Mouse (Mus musculus) heart, postnatal 14 days (tissue): ENCODE measurements at regions not wholly inside any gene's neighbourhood (a gene's known extent, or its start where the extent isn't known, plus 50 kb on each side); places are given as distances from the start of the nearest gene placed in this dataset.
A peak's percentile ranks its signal among the peaks of the same experiment; 100 is the strongest.

Experiments used
- DNase-seq, 2 experiments: peaks; one replicate each; pipeline ENCODE4 v3.0.0; 2021 to 2022
- intact Hi-C: fragments of 180-260 bp; cut with DNase I; formaldehyde crosslinking; loops from one replicate; pipeline ENCODE4 v1.15.1; 2025

DNA sequence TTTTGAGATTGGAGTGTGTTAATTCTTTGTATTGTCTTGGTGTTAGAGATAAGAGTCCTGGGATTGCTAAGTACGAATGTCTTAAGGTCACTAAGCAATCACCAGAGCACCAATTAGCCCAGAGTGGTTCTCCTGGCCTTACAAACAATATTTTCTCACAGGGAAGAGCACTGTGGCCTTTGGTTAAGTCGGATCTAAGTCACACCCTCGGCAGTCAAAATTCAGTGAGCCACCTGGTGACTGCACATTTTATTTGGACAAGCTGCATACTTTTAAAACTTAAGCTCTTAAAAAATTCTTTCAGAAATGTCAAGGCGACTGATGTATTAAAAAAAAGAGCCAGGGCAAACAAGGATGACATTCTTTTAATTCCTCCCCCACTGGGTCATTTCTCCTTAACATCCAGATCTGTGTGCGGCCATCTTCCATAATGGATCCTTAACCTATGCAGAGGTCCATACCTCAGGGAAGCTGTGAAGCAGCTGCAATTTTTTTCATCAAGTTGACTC lies 60.9 kb upstream of the Foxa2 start:
- intact Hi-C loops, result no loop called here
- no peak for DNase-seq

DNA sequence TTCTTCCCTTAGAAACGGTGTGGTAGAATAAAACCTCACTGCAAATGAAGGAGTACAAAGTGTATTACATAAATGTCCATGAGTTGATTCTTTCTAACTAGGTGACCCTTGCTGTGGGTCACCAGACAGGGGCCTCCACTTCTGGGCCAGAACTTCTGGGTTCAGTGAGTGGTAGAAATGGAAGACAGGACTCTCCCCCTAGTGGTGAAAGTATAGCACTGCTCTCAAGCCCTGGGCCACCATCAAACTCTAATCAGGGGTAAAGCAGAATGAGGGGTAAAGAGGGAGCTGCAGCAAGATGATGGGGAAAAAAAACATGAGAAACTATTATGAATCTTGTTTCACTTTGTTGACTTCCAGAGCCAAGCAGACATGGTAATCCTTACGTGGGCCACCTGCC lies 63.4 kb upstream of the Foxa2 start:
- DNase-seq, result no peak
- intact Hi-C loops, result loop anchor here (2.0 kb wide), 1 partner anchor 301 kb away; no protein-coding TSS in a partner anchor

DNA sequence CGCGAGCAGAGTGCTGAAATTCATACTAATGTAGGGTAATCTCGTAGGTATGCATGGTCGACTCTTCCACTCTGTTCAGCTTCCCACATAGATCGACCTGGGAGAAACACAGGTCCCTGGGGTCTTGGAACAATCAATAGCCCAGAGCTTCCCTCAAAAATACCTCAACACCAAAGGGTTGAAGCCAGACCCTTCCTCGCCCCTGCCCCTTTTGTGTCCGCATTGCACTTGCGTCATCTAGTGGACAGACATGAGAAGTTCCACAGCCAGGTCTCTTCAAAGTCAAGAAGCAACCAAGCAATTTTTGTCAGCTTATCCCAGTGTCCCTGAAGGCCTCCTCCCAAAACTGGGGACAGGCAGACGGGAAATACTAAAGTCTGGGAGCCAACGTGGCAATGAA lies 65.1 kb upstream of the Foxa2 start:
- intact Hi-C loops, result loop anchor here (2.0 kb wide), 1 partner anchor 303 kb away; no protein-coding TSS in a partner anchor
- DNase-seq, result no peak

DNA sequence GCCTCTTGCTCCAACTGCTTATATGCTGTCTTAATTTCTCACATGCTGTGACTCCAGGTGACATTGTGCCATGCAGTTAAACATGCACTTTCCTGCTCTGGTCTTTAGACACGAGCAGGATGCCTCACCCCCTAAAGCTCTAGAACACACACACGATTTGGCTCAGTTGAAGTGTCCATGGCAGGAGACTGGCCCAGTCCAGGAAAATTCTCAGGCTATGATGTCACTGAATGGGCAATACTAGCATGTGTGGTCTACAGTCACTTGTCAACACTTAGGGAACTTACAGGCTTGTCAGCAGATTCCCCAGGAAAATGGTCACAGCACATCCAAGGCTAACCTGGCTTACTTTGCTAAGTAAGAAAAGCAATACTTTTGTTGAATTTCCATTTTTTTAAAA lies 66.4 kb upstream of the Foxa2 start:
- no peak for DNase-seq
- intact Hi-C loops, result no loop called here

DNA sequence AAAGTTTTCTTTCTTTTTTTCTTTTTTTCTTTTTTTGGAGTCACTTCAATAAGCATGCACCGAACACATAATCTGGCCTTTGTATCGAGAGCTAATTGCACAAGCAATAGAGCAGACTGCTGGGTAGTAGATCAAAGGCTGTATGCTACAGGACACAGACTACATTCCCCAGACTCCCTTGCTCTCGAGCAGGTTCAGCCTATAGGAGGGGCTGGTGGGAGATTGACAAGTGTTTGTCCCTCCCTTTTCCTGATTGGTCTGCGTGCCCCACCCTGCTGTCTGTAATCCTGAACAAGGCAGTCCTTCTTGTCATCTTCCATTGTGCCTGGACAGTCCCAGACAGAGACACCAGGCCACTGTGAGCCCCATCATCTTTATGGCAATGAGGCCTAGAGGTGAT lies 67.8 kb upstream of the Foxa2 start:
- DNase-seq, result no peak
- intact Hi-C loops, result no loop called here

DNA sequence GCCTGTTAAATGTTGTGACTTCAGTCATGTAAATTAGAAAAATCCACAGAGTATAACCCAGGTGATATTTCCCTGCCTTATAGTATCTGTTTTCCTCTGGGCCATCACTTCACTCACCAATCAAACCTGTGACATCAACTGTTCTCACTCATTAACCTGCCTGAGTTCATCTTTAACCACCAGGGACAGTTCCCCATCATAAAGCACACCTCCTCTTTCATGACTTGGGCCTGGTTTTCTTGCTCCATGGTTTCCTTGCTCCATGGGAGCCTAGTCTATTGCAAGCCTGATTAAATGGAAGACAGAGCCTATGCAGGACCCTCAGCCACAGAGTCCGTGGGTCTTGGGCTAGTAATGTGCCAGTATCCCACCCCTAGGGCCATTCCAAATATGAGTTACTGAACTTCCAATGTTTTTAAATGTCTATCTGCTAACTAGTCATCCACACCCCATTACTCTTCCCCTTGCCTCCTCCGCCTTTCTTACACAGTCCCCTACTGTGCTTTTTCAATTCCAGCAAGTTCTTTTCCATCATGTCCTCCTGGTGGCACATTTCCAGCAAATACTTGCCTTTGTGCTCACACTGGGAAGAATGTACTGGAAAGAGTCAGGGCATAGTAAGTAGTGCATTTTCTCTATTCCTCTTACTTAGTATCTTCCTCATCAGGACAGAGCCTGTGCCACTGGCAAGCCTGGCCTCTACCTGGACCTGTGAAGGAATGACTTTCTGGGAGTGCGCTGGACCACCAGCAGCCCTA lies 69.4 kb upstream of the Foxa2 start:
- no peak for DNase-seq
- intact Hi-C loops, result no loop called here

DNA sequence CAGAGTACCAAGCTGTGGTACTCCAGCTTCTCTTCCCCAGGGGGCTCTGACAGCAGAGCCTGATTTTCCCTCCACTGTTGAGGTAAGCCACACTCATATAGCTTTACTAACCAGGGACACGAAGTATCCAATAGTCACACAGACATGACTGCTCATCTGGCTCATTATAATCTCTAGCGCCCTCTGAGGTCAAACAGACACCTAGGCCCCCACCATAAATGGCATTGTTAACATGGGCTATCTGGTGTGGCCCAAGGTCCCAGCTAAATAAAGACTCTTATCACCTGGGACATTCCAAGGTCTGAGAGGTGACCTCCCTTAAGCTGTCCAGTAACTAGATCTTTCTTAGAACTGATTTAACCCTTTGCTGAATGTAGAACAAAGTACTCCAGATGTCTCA lies 70.7 kb upstream of the Foxa2 start:
- intact Hi-C loops, result no loop called here
- DNase-seq, result no peak

DNA sequence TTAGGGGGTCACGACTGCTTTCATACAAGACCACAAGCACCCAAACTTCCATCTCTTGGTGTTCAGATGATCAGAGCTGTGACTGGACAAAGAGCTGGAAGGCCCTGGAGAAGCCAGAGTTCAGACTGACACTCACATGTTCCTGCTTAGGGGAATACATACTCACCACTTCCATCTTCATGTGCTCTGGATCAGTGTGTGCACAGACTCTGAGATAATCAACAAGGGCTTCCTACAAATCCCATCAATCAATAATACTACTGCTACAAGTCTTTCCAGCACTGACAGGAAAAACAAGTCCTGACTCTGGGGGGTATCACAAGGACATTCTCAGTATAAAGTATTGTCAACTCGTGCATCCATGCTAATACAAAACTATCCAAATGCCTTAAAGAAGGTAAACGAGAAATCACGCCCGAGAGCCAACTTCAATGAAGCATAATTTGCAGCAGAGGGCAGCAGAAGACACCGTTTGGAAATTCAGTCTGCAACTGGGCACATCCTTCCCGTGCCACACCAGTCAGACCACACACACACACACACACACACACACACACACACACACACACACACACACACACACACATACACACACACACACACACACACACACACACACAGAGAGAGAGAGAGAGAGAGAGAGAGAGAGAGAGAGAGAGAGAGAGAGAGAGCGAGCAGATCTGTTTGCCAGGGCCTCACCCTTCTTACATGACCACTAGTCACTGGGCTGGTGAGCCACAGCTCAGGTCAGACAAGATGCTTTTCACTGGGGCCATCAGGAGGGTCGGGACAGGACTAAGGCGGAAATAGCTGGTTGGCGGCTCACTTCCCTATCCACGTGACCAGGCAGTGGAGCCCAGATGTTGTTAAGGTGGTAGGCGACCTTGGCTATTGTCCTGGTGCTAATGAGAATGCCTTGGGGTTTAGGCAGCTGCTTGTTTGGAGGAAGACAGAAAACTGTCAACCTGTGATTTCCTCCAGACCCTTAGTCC lies 75.4 kb upstream of the Foxa2 start:
- peak; percentile 33 to 56 for DNase-seq
- intact Hi-C loops, result loop anchor here (2.0 to 5.0 kb wide), 4 partner anchors 150 to 533 kb away; partner anchors contain the start of gene Thbd

DNA sequence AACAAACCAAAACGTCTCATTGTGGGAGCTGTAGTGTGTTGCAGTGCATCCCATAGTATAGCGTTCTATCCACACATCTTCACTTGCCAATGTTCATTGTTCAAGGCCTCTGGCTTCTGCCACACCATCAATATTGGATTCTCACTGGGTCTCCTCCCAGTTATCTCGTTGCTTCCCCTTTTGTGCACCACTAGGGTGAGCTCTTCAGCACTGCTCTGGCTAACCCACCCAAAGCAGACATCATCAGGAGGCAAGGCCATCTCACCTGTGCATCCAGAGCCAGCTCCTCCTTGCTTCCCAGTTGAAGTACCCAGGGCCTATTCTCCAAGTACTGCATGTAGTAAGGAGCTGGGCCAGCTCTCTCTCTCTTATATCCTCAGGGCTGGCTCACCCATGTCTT lies 77.0 kb upstream of the Foxa2 start:
- intact Hi-C loops, result loop anchor here (2.0 to 5.0 kb wide), 3 partner anchors 149 to 531 kb away; partner anchors contain the start of gene Thbd
- DNase-seq, result no peak

DNA sequence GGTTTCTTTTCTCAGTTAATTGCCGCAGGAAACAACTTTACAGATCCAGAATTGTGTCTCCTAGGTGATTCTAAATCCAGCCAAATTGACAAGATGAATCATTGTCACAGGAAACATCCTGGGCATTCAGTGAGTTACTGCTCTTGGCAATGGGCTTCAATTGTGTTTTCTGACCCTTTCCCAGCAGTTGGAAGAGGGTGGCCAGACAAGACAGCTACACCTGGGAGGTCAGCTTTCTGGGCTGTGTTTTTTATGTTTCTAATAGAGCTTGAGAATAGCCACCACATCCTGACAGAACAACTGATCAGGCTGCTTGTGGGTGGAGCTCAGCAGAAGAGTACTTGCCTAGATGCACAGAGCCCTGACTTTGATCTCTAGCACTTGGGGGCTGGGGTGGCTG lies 87.0 kb upstream of the Foxa2 start:
- intact Hi-C loops, result no loop called here
- no peak for DNase-seq

DNA sequence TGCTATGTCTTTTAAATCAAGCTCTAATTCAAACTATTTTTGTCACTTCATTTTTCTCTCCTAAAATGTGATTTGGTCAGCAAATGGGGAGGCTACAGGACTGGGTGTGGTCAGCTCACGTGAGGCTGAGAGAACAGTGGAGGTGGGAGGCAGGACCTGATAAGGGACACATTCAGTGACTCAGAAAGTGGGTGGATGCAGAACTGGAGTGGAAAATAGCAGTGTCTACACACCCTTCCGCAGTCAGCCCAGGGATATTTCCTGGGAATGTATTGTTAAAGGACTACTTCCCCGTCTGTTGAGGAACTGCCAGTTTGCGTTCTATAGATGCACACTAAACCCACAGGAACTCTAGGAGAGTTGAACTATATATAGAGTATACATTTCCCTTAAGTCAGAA lies 95.2 kb upstream of the Foxa2 start:
- intact Hi-C loops, result no loop called here
- peak in 1 of 2 experiments; percentile 27 for DNase-seq

DNA sequence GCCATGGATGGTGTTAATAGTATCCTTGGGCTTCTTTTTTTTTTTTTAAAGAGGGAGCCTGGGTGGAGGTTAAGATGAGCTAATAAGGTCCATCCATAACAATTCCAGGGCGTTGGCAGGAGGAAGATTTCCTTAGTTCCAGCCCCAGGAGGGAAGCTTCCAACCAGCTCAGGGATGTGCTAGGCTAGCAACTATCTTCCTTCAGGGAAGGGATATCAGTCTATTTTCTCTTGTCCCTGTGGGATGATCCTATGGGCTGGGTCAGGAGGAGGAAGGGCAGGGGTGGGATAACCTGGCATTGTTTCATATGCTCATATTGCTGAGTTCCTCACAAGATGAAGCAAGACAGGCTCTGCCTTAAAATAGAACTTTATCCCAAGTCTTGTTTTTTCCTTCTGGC lies 98.0 kb upstream of the Foxa2 start:
- intact Hi-C loops, result loop anchor here (5.0 kb wide), 1 partner anchor 262 kb away; the partner anchor contains the start of gene Thbd
- no peak for DNase-seq

DNA sequence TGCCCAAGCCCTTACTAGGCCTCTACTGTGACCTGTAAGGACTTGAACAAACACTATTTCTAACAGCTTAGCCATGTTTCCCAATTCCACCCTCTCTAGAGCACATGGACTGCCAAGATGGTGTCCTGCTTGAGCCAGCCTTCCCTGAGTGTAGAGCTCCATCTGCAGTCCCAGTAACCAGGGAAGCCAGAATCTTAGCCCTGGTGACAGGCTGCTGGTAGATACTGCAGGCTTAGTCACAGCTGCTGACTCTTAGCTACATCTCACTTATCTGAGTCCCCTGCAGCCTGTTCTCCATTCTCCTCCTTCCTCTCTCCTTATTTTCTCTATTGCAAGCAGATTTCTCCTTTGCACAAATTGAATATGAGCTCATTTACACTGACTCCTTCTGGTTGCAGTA lies 101.5 kb upstream of the Foxa2 start:
- DNase-seq, result no peak
- intact Hi-C loops, result loop anchor here (5.0 kb wide), 1 partner anchor 259 kb away; the partner anchor contains the start of gene Thbd

DNA sequence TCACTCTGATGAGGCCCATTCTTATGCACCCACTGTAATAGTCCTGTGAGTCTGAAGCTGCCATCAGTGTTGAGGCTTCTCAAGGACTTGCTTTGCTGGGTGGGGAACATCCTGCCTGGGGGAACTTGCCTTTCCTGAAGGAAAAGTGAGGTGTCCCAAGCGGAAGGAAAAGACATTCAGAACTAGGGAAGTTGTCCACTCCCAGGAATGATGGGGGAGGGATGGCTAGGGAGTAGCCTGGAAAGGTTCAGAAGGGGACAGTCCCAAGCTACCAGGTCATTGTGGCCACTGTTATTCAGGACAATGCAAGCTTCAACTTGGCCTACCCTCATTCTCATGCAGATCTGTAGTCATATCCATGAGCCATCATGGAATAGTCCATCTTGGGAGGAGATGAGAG lies 102.7 kb upstream of the Foxa2 start:
- peak in 1 of 2 experiments; percentile 22 for DNase-seq
- intact Hi-C loops, result loop anchor here (5.0 kb wide), 1 partner anchor 258 kb away; the partner anchor contains the start of gene Thbd

DNA sequence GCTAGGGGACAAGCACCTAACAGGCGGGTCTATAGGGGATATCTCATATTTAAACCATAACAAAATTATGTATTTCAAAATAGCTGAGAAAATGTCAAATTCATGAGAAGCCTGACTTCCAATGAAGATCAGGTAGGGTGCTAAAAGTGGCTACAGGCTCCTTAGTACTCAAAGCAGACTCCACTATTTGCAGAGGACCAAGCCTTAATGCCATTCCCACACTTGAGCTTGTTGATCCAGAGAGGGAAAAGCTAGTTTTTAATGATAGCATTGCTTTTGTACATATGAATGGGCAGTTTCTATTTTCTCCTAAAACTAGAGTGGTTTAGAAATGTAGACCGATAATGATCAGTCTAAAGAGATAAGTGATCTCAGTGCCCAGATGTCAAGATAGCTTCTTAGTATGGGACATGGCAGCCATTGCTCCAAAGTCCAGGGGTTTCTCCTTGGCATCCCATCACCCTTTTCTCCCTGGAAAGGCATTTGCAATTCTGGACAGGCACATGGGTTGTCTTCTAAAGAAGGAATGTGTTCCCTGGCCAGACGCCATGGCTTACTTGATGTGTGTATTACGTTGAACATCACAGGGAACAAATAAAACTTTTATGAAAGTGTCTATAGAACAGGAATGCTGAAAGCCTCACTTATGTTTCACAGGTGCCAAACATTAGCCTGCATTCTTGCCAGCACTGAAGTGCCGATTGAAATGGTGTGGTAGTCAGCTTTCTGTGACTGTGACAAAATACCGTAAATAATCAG lies 106.9 kb upstream of the Foxa2 start:
- no peak for DNase-seq
- intact Hi-C loops, result no loop called here

DNA sequence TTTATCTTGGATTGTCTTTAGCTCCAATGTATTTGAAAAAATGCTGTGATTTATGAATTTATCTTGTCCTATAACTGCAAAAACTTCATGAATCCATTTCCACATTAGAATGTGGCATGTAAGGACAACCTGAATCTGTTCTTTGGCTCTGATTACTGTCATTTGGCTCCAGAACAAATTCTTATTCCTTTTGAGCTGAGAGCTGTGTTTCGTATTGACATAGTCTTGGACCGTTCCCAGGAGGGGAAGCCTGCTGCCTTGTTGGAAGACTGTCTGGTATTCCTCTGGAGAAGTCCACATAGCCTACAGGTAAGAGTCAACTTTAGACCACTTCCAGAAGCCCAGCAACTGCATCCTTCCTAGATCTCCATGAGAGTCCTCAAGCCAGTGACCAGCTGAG lies 109.4 kb upstream of the Foxa2 start:
- DNase-seq, result no peak
- intact Hi-C loops, result no loop called here

DNA sequence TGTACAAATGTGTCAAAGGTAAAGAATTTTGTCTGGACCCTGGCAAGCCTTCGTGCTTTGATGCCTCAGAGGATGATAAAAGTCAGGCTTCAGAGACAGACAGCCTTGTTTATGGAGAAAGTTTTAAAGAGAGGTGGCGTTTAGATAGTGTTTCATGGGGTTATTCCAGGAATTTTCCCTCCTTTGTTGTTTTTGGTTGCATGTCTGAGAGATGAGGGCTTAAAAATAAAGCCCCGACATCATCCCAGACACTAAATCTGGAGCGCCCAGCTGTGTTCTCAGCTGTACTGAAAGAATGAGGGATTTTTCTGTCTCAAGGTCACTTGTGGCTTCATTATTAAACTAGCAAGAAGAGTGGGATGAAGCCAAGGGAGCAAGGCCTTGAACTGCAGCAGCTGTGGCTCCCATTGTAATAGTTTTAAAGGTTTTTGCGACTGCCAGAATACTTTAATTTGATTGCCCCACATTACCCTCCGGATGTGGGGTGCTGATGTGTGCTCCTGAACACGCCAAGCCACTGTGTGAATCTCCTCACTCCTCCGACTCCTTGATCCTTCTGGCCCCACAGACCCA lies 112.3 kb upstream of the Foxa2 start:
- intact Hi-C loops, result no loop called here
- no peak for DNase-seq

DNA sequence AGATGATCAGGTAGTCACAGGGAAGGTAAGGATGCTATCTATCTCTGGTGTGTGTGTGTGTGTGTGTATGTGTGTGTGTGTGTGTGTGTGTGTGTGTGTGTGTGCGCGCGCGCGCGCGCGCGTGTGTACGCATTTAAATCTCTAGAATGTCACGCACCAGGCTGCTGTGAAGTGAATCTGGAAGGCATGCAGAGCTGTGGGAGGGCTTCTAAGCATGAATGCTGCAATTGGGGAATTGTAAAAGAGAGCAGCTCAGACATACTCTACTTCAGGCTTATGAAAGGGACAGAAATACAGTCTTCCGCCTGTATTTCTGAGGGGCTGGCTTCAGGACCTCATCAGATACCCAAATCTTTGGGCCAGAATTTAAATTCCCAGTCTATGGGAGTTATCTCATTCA lies 114.2 kb upstream of the Foxa2 start:
- no peak for DNase-seq
- intact Hi-C loops, result no loop called here

DNA sequence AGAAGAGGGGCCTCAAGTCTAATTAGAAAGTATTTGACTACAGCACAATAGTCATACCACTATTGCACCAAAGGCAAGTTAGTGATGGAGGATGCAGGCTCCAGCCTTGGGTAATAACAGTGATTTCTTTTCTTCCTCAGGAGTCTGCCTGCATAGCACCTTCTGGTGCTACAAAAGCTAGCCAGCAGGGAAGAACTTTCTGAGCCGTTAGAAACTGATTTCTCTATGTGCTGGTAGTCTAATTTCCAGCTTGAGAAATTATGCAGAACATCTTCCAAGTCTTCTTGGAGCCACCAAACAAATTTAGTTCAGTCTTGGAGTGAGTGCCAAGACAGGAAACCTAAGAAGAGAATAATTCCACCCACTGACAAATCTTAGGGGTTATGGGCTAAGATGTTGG lies 115.2 kb upstream of the Foxa2 start:
- DNase-seq, result no peak
- intact Hi-C loops, result no loop called here

DNA sequence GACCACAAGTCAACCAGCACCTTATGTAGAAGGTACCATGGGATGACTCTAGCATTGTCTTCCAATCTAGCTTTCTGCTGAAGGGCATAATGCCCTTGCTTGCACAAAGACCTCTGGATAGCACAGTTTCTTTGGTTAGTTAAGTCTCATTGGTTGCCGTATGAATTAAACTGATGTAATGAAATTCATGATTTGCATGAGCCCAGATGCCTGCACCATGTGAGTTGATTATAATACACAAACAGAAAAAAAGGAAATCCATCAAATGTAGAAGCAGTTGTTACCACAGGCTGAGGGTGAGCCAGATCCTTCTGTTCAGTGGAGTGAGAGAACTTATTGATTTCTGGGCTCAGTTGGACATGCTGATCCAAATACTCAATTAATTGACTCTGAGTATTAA lies 115.8 kb upstream of the Foxa2 start:
- intact Hi-C loops, result no loop called here
- DNase-seq, result no peak
